Mouse (Mus musculus): ENCODE measurements at regions not wholly inside any gene's neighbourhood (a gene's known extent, or its start where the extent isn't known, plus 50 kb on each side); places are given as distances from the start of the nearest gene placed in this dataset.

- no peak for TF ChIP-seq CTCF (IDR thresholded peaks at IDR 0.05; ENCODE audit: control insufficient read depth, insufficient read depth, low read length)
- no peak for TF ChIP-seq POLR2A (IDR thresholded peaks at IDR 0.05; ENCODE audit: borderline replicate concordance, control insufficient read depth, low read depth, low read length)
- WGBS: 80% methylated on average over 9 of the region's 9 CpGs
- Histone ChIP-seq H3K4me1 (ENCODE audit: control insufficient read depth, insufficient read depth, low read length) (no peaks in the 10 kb centered on the region), H3K27ac (ENCODE audit: control insufficient read depth, insufficient read depth, low read depth, low read length, poor library complexity) (no peak overlapping the region), H3K4me3 (replicated peaks; ENCODE audit: control insufficient read depth, low read depth, low read length) (no peak overlapping the region)
Measured at GRCm38 (mm10) chr10:117440225-117440976, 60.6 kb upstream of the Cpsf6 start.

- Histone ChIP-seq H3K4me3 (replicated peaks; ENCODE audit: control insufficient read depth, low read depth, low read length) (no peak overlapping the region), H3K27ac (ENCODE audit: control insufficient read depth, insufficient read depth, low read depth, low read length, poor library complexity) (no peak overlapping the region), H3K4me1 (ENCODE audit: control insufficient read depth, insufficient read depth, low read length) (no peaks in the 10 kb centered on the region)
- WGBS: 90% methylated on average over 3 of the region's 3 CpGs
- no peak for TF ChIP-seq CTCF (IDR thresholded peaks at IDR 0.05; ENCODE audit: control insufficient read depth, insufficient read depth, low read length)
- no peak for TF ChIP-seq POLR2A (IDR thresholded peaks at IDR 0.05; ENCODE audit: borderline replicate concordance, control insufficient read depth, low read depth, low read length)
Measured at GRCm38 (mm10) chr10:117439206-117440110, 59.6 kb upstream of the Cpsf6 start.

GRCm38 (mm10) chr10:117438614-117439193, 58.9 kb upstream of the Cpsf6 start:
- Histone ChIP-seq H3K4me1 (ENCODE audit: control insufficient read depth, insufficient read depth, low read length) (no peaks in the 10 kb centered on the region), H3K4me3 (replicated peaks; ENCODE audit: control insufficient read depth, low read depth, low read length) (no peak overlapping the region), H3K27ac (ENCODE audit: control insufficient read depth, insufficient read depth, low read depth, low read length, poor library complexity) (no peak overlapping the region)
- WGBS: 88% methylated on average over 3 of the region's 3 CpGs
- no peak for TF ChIP-seq CTCF (IDR thresholded peaks at IDR 0.05; ENCODE audit: control insufficient read depth, insufficient read depth, low read length)
- no peak for TF ChIP-seq POLR2A (IDR thresholded peaks at IDR 0.05; ENCODE audit: borderline replicate concordance, control insufficient read depth, low read depth, low read length)

- Histone ChIP-seq H3K27ac (ENCODE audit: control insufficient read depth, insufficient read depth, low read depth, low read length, poor library complexity) (no peak overlapping the region), H3K4me1 (ENCODE audit: control insufficient read depth, insufficient read depth, low read length) (no peaks in the 10 kb centered on the region), H3K4me3 (replicated peaks; ENCODE audit: control insufficient read depth, low read depth, low read length) (no peak overlapping the region)
- 90% methylated on average over 2 of the region's 2 CpGs for WGBS
- TF ChIP-seq POLR2A (IDR thresholded peaks at IDR 0.05; ENCODE audit: borderline replicate concordance, control insufficient read depth, low read depth, low read length) (no peak), CTCF (IDR thresholded peaks at IDR 0.05; ENCODE audit: control insufficient read depth, insufficient read depth, low read length) (no peak)
Measured at GRCm38 (mm10) chr10:117437970-117438369, 58.2 kb upstream of the Cpsf6 start.

GRCm38 (mm10) chr10:117436875-117437715, 57.3 kb upstream of the Cpsf6 start:
- WGBS: 39% methylated on average over 27 of the region's 27 CpGs
- peak; percentile 53 for TF ChIP-seq CTCF (IDR thresholded peaks at IDR 0.05; ENCODE audit: control insufficient read depth, insufficient read depth, low read length)
- TF ChIP-seq POLR2A (IDR thresholded peaks at IDR 0.05; ENCODE audit: borderline replicate concordance, control insufficient read depth, low read depth, low read length): no peak
- Histone ChIP-seq H3K4me3 (replicated peaks; ENCODE audit: control insufficient read depth, low read depth, low read length) (peak overlapping the region; percentile 7), H3K4me1 (ENCODE audit: control insufficient read depth, insufficient read depth, low read length) (no peaks in the 10 kb centered on the region), H3K27ac (ENCODE audit: control insufficient read depth, insufficient read depth, low read depth, low read length, poor library complexity) (no peak overlapping the region; the same call in 1 of the 2 replicates)

GRCm38 (mm10) chr10:117436308-117436874, 56.6 kb upstream of the Cpsf6 start:
- TF ChIP-seq CTCF (IDR thresholded peaks at IDR 0.05; ENCODE audit: control insufficient read depth, insufficient read depth, low read length) (no peak), POLR2A (IDR thresholded peaks at IDR 0.05; ENCODE audit: borderline replicate concordance, control insufficient read depth, low read depth, low read length) (no peak)
- H3K4me1 ChIP-seq (ENCODE audit: control insufficient read depth, insufficient read depth, low read length): no peaks in the 10 kb centered on the region
- H3K4me3 ChIP-seq (replicated peaks; ENCODE audit: control insufficient read depth, low read depth, low read length): no peak overlapping the region
- 66% methylated on average over 8 of the region's 8 CpGs for WGBS
- no peak overlapping the region for H3K27ac ChIP-seq (ENCODE audit: control insufficient read depth, insufficient read depth, low read depth, low read length, poor library complexity)

GRCm38 (mm10) chr10:117435734-117436121, 55.9 kb upstream of the Cpsf6 start:
- H3K4me3 ChIP-seq (replicated peaks; ENCODE audit: control insufficient read depth, low read depth, low read length): no peak overlapping the region
- no peak for TF ChIP-seq CTCF (IDR thresholded peaks at IDR 0.05; ENCODE audit: control insufficient read depth, insufficient read depth, low read length)
- no peak for TF ChIP-seq POLR2A (IDR thresholded peaks at IDR 0.05; ENCODE audit: borderline replicate concordance, control insufficient read depth, low read depth, low read length)
- 24% methylated on average over 12 of the region's 12 CpGs for WGBS
- no peak overlapping the region for H3K27ac ChIP-seq (ENCODE audit: control insufficient read depth, insufficient read depth, low read depth, low read length, poor library complexity)
- no peaks in the 10 kb centered on the region for H3K4me1 ChIP-seq (ENCODE audit: control insufficient read depth, insufficient read depth, low read length)

Data from bone marrow, adult 2 months (tissue).